ENCODE assay signal across 15 mouse cellular contexts in the genomic region with DNA sequence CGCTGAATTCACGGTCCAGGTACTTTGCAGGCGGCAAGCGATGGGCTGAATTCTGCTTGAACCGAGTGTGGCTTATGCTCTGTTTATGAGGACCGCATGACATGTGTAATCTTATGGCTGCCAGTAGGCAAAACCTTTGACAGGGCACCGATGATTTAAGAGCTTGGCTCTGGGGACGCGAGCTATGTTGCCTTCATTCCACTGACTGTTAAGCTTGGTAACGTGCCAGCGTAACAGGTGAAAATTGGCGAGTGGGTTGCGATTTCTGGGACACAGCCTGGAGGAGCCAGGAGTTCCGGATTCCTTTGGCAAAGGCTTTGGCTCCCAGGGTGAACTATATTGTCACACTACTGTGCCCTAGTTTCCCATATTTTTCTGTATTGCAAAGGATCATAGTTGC. TPM values are rescaled to one million over a fixed set of nuclear protein-coding genes. Genes with fewer than 3 reads are reported as not detected.
DNase-seq lines count a peak whose midpoint lies in the region; ATAC-seq lines count a peak whose summit lies in the region.
"Had no signal": no experiment of that assay in that cellular context is flagged by ENCODE, and none has a peak within 500 bp of the region (broad histone marks: within the 10 kb centered on the region; RNA-seq: fewer than 3 reads in every experiment).

No protein-coding gene starts in this region.

- no peak overlapping the region for H3K4me3 ChIP-seq in hindbrain, embryonic 16.5 days (ENCODE audit: low read length)
- H3K4me3 ChIP-seq in hindbrain, embryonic 10.5 days: no peak overlapping the region
- no peak overlapping the region for H3K4me3 ChIP-seq in forebrain, embryonic 13.5 days
- H3K4me3 ChIP-seq: embryonic facial prominence, embryonic 12.5 days; lung, embryonic 15.5 days had no signal

- WGBS in hindbrain, embryonic 16.5 days: 56% methylated on average over 14 of the region's 14 CpGs
- 84% methylated on average over 14 of the region's 14 CpGs for WGBS in hindbrain, embryonic 10.5 days
- WGBS in forebrain, embryonic 13.5 days: 79% methylated on average over 14 of the region's 14 CpGs

- H3K4me2 ChIP-seq in hindbrain, embryonic 16.5 days (ENCODE audit: low read length): peak overlapping the region; percentile 36
- no peak overlapping the region for H3K4me2 ChIP-seq in forebrain, embryonic 13.5 days
- H3K4me2 ChIP-seq: embryonic facial prominence, embryonic 12.5 days; lung, embryonic 15.5 days had no signal

- ATAC-seq in hindbrain, embryonic 16.5 days: peak; percentile 75
- no peak; the same call in 1 of the 2 replicates for ATAC-seq in forebrain, embryonic 13.5 days
- ATAC-seq: Patski had no signal

- 0 out of 2 replicates have a peak, but pooled peaks cover 2% of the 10 kb centered on the region for H3K4me1 ChIP-seq in hindbrain, embryonic 16.5 days (ENCODE audit: control insufficient read depth, insufficient read depth, low read depth, low read length)
- H3K4me1 ChIP-seq in hindbrain, embryonic 10.5 days (replicated peaks): no peaks in the 10 kb centered on the region
- no peaks in the 10 kb centered on the region for H3K4me1 ChIP-seq in forebrain, embryonic 13.5 days
- H3K4me1 ChIP-seq: lung, embryonic 15.5 days had no signal

- H3K27me3 ChIP-seq in hindbrain, embryonic 16.5 days (replicated peaks; ENCODE audit: control insufficient read depth, insufficient read depth, low read length): no peaks in the 10 kb centered on the region
- H3K27me3 ChIP-seq in hindbrain, embryonic 10.5 days (ENCODE audit: insufficient read depth, poor library complexity, severe bottlenecking): no peaks in the 10 kb centered on the region
- H3K27me3 ChIP-seq in forebrain, embryonic 13.5 days: no peaks in the 10 kb centered on the region
- H3K27me3 ChIP-seq: embryonic facial prominence, embryonic 12.5 days; lung, embryonic 15.5 days; Patski had no signal

- no peaks in the 10 kb centered on the region for H3K9me3 ChIP-seq in hindbrain, embryonic 16.5 days (ENCODE audit: control insufficient read depth, low read length)
- H3K9me3 ChIP-seq in hindbrain, embryonic 10.5 days: no peaks in the 10 kb centered on the region
- H3K9me3 ChIP-seq in forebrain, embryonic 13.5 days (replicated peaks): no peaks in the 10 kb centered on the region
- H3K9me3 ChIP-seq: embryonic facial prominence, embryonic 12.5 days; lung, embryonic 15.5 days had no signal

- H3K9ac ChIP-seq in hindbrain, embryonic 16.5 days (ENCODE audit: low read depth, low read length): no peak overlapping the region
- H3K9ac ChIP-seq in forebrain, embryonic 13.5 days: no peak overlapping the region
- H3K9ac ChIP-seq: embryonic facial prominence, embryonic 12.5 days; lung, embryonic 15.5 days had no signal

- DNase-seq in hindbrain, embryonic 10.5 days (ENCODE audit: low spot score): no peak
- peak; percentile 6 for DNase-seq in retina, postnatal 1 day
- DNase-seq in retina, embryonic 14.5 days (ENCODE audit: low spot score): no peak
- peak; percentile 84 to 90 for DNase-seq in cerebellum, postnatal 36 days
- no peak for DNase-seq in frontal cortex, postnatal 14 days (ENCODE audit: low spot score in 2 of 2)
- DNase-seq: heart, adult 11 months; right cerebral cortex, postnatal 14 days; thymus, postnatal 14 days had no signal

- H3K27ac ChIP-seq in hindbrain, embryonic 16.5 days (ENCODE audit: low read depth, low read length): no peak overlapping the region
- H3K27ac ChIP-seq in hindbrain, embryonic 10.5 days: no peak overlapping the region
- H3K27ac ChIP-seq in forebrain, embryonic 13.5 days: no peak overlapping the region
- H3K27ac ChIP-seq: embryonic facial prominence, embryonic 12.5 days; lung, embryonic 15.5 days; stomach, postnatal 0 days had no signal

- no peaks in the 10 kb centered on the region for H3K36me3 ChIP-seq in hindbrain, embryonic 16.5 days (ENCODE audit: control insufficient read depth, insufficient read depth, low read length)
- no peaks in the 10 kb centered on the region for H3K36me3 ChIP-seq in hindbrain, embryonic 10.5 days
- no peaks in the 10 kb centered on the region for H3K36me3 ChIP-seq in forebrain, embryonic 13.5 days (ENCODE audit: poor library complexity, severe bottlenecking)
- H3K36me3 ChIP-seq: embryonic facial prominence, embryonic 12.5 days; lung, embryonic 15.5 days had no signal

RNA-seq across cellular contexts. Expression of a gene that starts 26.3 kb away (rescaled TPM):
- 0.25 TPM in 1 of 2 replicates, not detected in the other for polyA plus RNA-seq in hindbrain, embryonic 16.5 days (2015; fragmentation: Nextera tagmentation; extraction: Ambion mirVana)
- polyA plus RNA-seq in hindbrain, embryonic 10.5 days (2016; fragmentation: Nextera tagmentation; extraction: Ambion mirVana): not detected in 2 replicates
- 0.10 TPM in 1 of 2 replicates, not detected in the other for polyA plus RNA-seq in forebrain, embryonic 13.5 days (2015; fragmentation: Nextera tagmentation; extraction: Ambion mirVana)
- polyA plus RNA-seq: embryonic facial prominence, embryonic 12.5 days; liver, adult 2 months had no signal

Comparison
In these comparisons a context has a peak if more than half of its experiments do, and no peak if none do; other contexts are left out.
1. DNase-seq: peak in retina, postnatal 1 day (single experiment) and cerebellum, postnatal 36 days (2 of 2); none in hindbrain, embryonic 10.5 days (single experiment), retina, embryonic 14.5 days (single experiment) and frontal cortex, postnatal 14 days (0 of 2).